Mouse (Mus musculus) adrenal gland, adult 2 months (tissue): ENCODE measurements at regions not wholly inside any gene's neighbourhood (a gene's known extent, or its start where the extent isn't known, plus 50 kb on each side); places are given as distances from the start of the nearest gene placed in this dataset.
A peak's percentile ranks its signal among the peaks of the same experiment; 100 is the strongest.

Source experiments
- DNase-seq: peaks from one replicate; pipeline ENCODE4 v3.0.0; 2021

- DNase-seq = no peak
Measured at GRCm38 (mm10) chr4:31612825-31613514, 350.9 kb upstream of the Map3k7 start.

GRCm38 (mm10) chr4:31617572-31617971 is 346.3 kb upstream of the Map3k7 start:
- no peak for DNase-seq

GRCm38 (mm10) chr4:31618026-31618425 is 345.9 kb upstream of the Map3k7 start:
- no peak for DNase-seq

- DNase-seq = no peak
Measured at GRCm38 (mm10) chr4:31621205-31621604, 342.7 kb upstream of the Map3k7 start.

GRCm38 (mm10) chr4:31627053-31627452 is 336.8 kb upstream of the Map3k7 start:
- no peak for DNase-seq

- no peak for DNase-seq
Measured at GRCm38 (mm10) chr4:31627777-31628176, 336.1 kb upstream of the Map3k7 start.

GRCm38 (mm10) chr4:31638564-31638963 is 325.3 kb upstream of the Map3k7 start:
- DNase-seq = no peak

- peak; percentile 8 for DNase-seq
Measured at GRCm38 (mm10) chr4:31642161-31642560, 321.7 kb upstream of the Map3k7 start.

- DNase-seq = peak; percentile 60
Measured at GRCm38 (mm10) chr4:31642593-31643290, 321.2 kb upstream of the Map3k7 start.

GRCm38 (mm10) chr4:31648631-31649368 is 315.1 kb upstream of the Map3k7 start:
- no peak for DNase-seq

GRCm38 (mm10) chr4:31655364-31656106 is 308.4 kb upstream of the Map3k7 start:
- DNase-seq = no peak

GRCm38 (mm10) chr4:31656111-31656510 is 307.8 kb upstream of the Map3k7 start:
- no peak for DNase-seq

GRCm38 (mm10) chr4:31658820-31659219 is 305.1 kb upstream of the Map3k7 start:
- no peak for DNase-seq

GRCm38 (mm10) chr4:31660896-31661295 is 303.0 kb upstream of the Map3k7 start:
- no peak for DNase-seq

GRCm38 (mm10) chr4:31671530-31672170 is 292.2 kb upstream of the Map3k7 start:
- no peak for DNase-seq

- peak; percentile 24 for DNase-seq
Measured at GRCm38 (mm10) chr4:31672171-31672841, 291.6 kb upstream of the Map3k7 start.

GRCm38 (mm10) chr4:31672842-31673171 is 291.1 kb upstream of the Map3k7 start:
- DNase-seq = no peak

- DNase-seq = no peak
Measured at GRCm38 (mm10) chr4:31679007-31679590, 284.8 kb upstream of the Map3k7 start.

- no peak for DNase-seq
Measured at GRCm38 (mm10) chr4:31680958-31681357, 282.9 kb upstream of the Map3k7 start.

GRCm38 (mm10) chr4:31689083-31689482 is 274.8 kb upstream of the Map3k7 start:
- no peak for DNase-seq
